Mouse (Mus musculus) heart, adult 8-10 months (tissue): ENCODE measurements around the gene Cnp. TPM values are rescaled to one million over a fixed set of nuclear protein-coding genes. Genes with fewer than 3 reads are reported as not detected.
"Not testable (repeated sequence)": the region's sequence is repeated elsewhere in the genome, so short reads cannot be mapped to it uniquely, and the experiment has no call there.

Experiments used
- DNase-seq: peaks from one replicate; pipeline ENCODE4 v3.0.0; 2022; ENCODE audit warnings: low spot score
- total RNA-seq, 4 experiments: library from RNA; stranded (reverse); gene quantifications; 2 replicates each; pipeline ENCODE4 v1.2.4; 2022

Gene Cnp
- total RNA-seq, 4 experiments from 2014 or later = 5.0 to 5.7 (median 5.4) TPM

GRCm38 (mm10) chr11:100552842-100553241 is 21.9 kb upstream of the Cnp start:
- no peak for DNase-seq

- DNase-seq = peak; percentile 58
Observed at GRCm38 (mm10) chr11:100555583-100555982, 19.1 kb upstream of the Cnp start.

- no peak for DNase-seq
Observed at GRCm38 (mm10) chr11:100557563-100557962, 17.1 kb upstream of the Cnp start.

- no peak for DNase-seq
Observed at GRCm38 (mm10) chr11:100559476-100559875, 15.2 kb upstream of the Cnp start.

- DNase-seq = no peak
Observed at GRCm38 (mm10) chr11:100561748-100562147, 13.0 kb upstream of the Cnp start.

- no peak for DNase-seq
Observed at GRCm38 (mm10) chr11:100564297-100564696, 10.4 kb upstream of the Cnp start.

GRCm38 (mm10) chr11:100564703-100565102 is 10.0 kb upstream of the Cnp start:
- no peak for DNase-seq

- no peak for DNase-seq
Observed at GRCm38 (mm10) chr11:100567229-100567628, 7.5 kb upstream of the Cnp start.

- DNase-seq = no peak
Observed at GRCm38 (mm10) chr11:100567815-100568245, 6.9 kb upstream of the Cnp start.

- DNase-seq = no peak
Observed at GRCm38 (mm10) chr11:100568692-100569091, 6.0 kb upstream of the Cnp start.

GRCm38 (mm10) chr11:100569789-100570188 is 4.9 kb upstream of the Cnp start:
- no peak for DNase-seq

GRCm38 (mm10) chr11:100570430-100571201 is 4.1 kb upstream of the Cnp start:
- DNase-seq = peak; percentile 86

- DNase-seq = peak; percentile 26
Observed at GRCm38 (mm10) chr11:100571202-100571567, 3.5 kb upstream of the Cnp start.

- DNase-seq = no peak
Observed at GRCm38 (mm10) chr11:100574188-100574587, 516 bp upstream of the Cnp start.

GRCm38 (mm10) chr11:100575484-100575855 is 766 bp downstream of the Cnp start:
- DNase-seq = no peak

- no peak for DNase-seq
Observed at GRCm38 (mm10) chr11:100576256-100576655, 1.6 kb downstream of the Cnp start.

- DNase-seq = no peak
Observed at GRCm38 (mm10) chr11:100577852-100578599, 3.3 kb downstream of the Cnp start.

GRCm38 (mm10) chr11:100579116-100579799 is 4.6 kb downstream of the Cnp start:
- DNase-seq = no peak

GRCm38 (mm10) chr11:100580275-100580674 is 5.6 kb downstream of the Cnp start:
- no peak for DNase-seq

GRCm38 (mm10) chr11:100581756-100582155 is 7.1 kb downstream of the Cnp start:
- peak; percentile 21 for DNase-seq

- DNase-seq = not testable (repeated sequence)
Observed at GRCm38 (mm10) chr11:100582413-100582812, 7.7 kb downstream of the Cnp start.

- no peak for DNase-seq
Observed at GRCm38 (mm10) chr11:100582836-100583235, 8.1 kb downstream of the Cnp start.
